Mouse (Mus musculus) testis, adult 2 months (tissue): ENCODE measurements around the gene Fryl. TPM values are rescaled to one million over a fixed set of nuclear protein-coding genes. Genes with fewer than 3 reads are reported as not detected.

Source experiments
- H3K27ac ChIP-seq: fragments of 200-500 bp; 2 replicates; pipeline ENCODE4 v1.5.1; 2012; ENCODE audit warnings: low read depth, low read length; ENCODE audit not compliant: control insufficient read depth, insufficient read depth
- H3K27me3 ChIP-seq: fragments of 200-500 bp; 2 replicates; pipeline ENCODE4 v1.6.1; 2012; ENCODE audit warnings: mild to moderate bottlenecking, low read length, moderate library complexity; ENCODE audit not compliant: control insufficient read depth, insufficient read depth
- H3K36me3 ChIP-seq: fragments of 200-500 bp; 2 replicates; pipeline ENCODE4 v1.6.1; 2012; ENCODE audit warnings: mild to moderate bottlenecking, low read length; ENCODE audit not compliant: control insufficient read depth, insufficient read depth
- H3K4me1 ChIP-seq: fragments of 200-500 bp; 2 replicates; pipeline ENCODE4 v1.6.1; 2012; ENCODE audit warnings: low read length; ENCODE audit not compliant: control insufficient read depth, insufficient read depth
- H3K4me3 ChIP-seq: fragments of 200-500 bp; 2 replicates; pipeline ENCODE4 v1.5.1; 2012; ENCODE audit warnings: low read depth, mild to moderate bottlenecking, low read length, moderate library complexity, mixed read lengths; ENCODE audit not compliant: control insufficient read depth
- CTCF ChIP-seq: fragments of 200-500 bp; IDR thresholded peaks from 2 replicates; pipeline ENCODE4 v1.5.1; 2012; ENCODE audit warnings: low read depth, mild to moderate bottlenecking, inconsistent platforms, low read length, moderate library complexity; ENCODE audit not compliant: control insufficient read depth, insufficient read depth, insufficient replicate concordance
- POLR2A ChIP-seq: fragments of 200-500 bp; IDR thresholded peaks from 2 replicates; pipeline ENCODE4 v1.6.1; 2012; ENCODE audit warnings: low read depth, mild to moderate bottlenecking, inconsistent platforms, low read length, moderate library complexity; ENCODE audit not compliant: control insufficient read depth
- polyA plus RNA-seq: library from polyadenylated mRNA; depleted of rRNA; stranded (reverse); fragments of >200 nt; gene quantifications from 2 replicates; pipeline ENCODE4 v1.2.3, GENCODE M21; 2012; rRNA removed

Fryl gene
- polyA plus RNA-seq, 1 experiment = 21.6 TPM

DNA sequence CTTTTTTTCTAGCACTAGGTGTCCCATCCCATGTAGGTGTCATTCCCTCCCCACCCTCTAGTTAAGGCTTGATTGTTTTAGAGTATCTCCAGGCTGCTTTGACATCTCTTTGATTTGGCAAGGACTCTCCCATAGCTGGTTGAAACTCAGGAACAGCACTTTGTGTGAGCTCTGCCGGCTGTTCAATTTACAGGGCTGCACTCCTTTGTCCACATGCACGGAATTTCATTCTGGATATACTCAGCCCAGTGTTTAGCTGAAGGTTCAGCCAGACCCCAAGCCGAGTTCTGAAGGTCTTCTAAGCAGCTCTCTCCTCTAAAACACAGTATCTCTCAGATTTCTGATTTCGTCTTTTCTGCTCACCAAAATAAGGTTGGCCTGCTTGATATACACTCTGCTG is 284.0 kb downstream of the Fryl start:
- Histone ChIP-seq H3K27ac (no peak overlapping the region), H3K36me3 (no peaks in the 10 kb centered on the region), H3K27me3 (no peaks in the 10 kb centered on the region), H3K4me1 (no peaks in the 10 kb centered on the region), H3K4me3 (no peak overlapping the region)
- TF ChIP-seq CTCF = no peak
- no peak for TF ChIP-seq POLR2A

Other genes with a start within 250 kb of the Fryl start
- gene Slc10a4, start 249.7 kb downstream of the Fryl start, polyA plus RNA-seq = 0.09 and 0.10 TPM in 2 replicates
- 60.4 and 63.7 TPM in 2 replicates for gene Ociad1, start 36.2 kb upstream of the Fryl start, polyA plus RNA-seq
- 0.65 and 0.80 TPM in 2 replicates for gene Ociad2, start 84.4 kb upstream of the Fryl start, polyA plus RNA-seq
- 0.07 and 7.9 TPM in 2 replicates for gene Cwh43, start 149.5 kb upstream of the Fryl start, polyA plus RNA-seq
- 37.5 and 44.8 TPM in 2 replicates for gene Dcun1d4, start 224.4 kb upstream of the Fryl start, polyA plus RNA-seq